Mouse (Mus musculus): ENCODE data around the gene Marf1. TPM values are rescaled to one million over a fixed set of nuclear protein-coding genes. Genes with fewer than 3 reads are reported as not detected.
"Not testable (repeated sequence)": the region's sequence is repeated elsewhere in the genome, so short reads cannot be mapped to it uniquely, and the experiment has no call there.

Gene Marf1
- polyA plus RNA-seq, 1 experiment from 2014 or later = 15.3 TPM

- under 1% methylated on average over 10 of the region's 10 CpGs for WGBS
Measured at GRCm38 (mm10) chr16:14159746-14160131, 3.4 kb downstream of the Marf1 start.

GRCm38 (mm10) chr16:14158936-14159745, 4.0 kb downstream of the Marf1 start:
- H3K4me2 ChIP-seq = peak overlapping the region; percentile 75
- peak overlapping the region; percentile 95 for H3K27ac ChIP-seq
- no peaks in the 10 kb centered on the region for H3K36me3 ChIP-seq (replicated peaks)
- WGBS = under 1% methylated on average over 44 of the region's 58 CpGs
- peaks cover 17% of the 10 kb centered on the region for H3K4me1 ChIP-seq
- peak overlapping the region; percentile 69 for H3K4me3 ChIP-seq (replicated peaks)
- H3K27me3 ChIP-seq = no peaks in the 10 kb centered on the region
- peak; percentile 94 for ATAC-seq (ENCODE audit: low FRiP score)
- no peaks in the 10 kb centered on the region for H3K9me3 ChIP-seq
- peak overlapping the region; percentile 70 for H3K9ac ChIP-seq

More at GRCm38 (mm10) chr16:14159746-14160131, 3.4 kb downstream of the Marf1 start:
- peak; percentile 10 for ATAC-seq (ENCODE audit: low FRiP score)
- H3K4me1 ChIP-seq = peaks cover 23% of the 10 kb centered on the region
- no peaks in the 10 kb centered on the region for H3K36me3 ChIP-seq (replicated peaks)
- H3K27me3 ChIP-seq = no peaks in the 10 kb centered on the region
- peak overlapping the region; percentile 61 for H3K9ac ChIP-seq
- no peaks in the 10 kb centered on the region for H3K9me3 ChIP-seq
- peak overlapping the region; percentile 69 for H3K4me3 ChIP-seq (replicated peaks)
- peak overlapping the region; percentile 75 for H3K4me2 ChIP-seq
- H3K27ac ChIP-seq = peak overlapping the region; percentile 95

- Histone ChIP-seq H3K27ac (peak overlapping the region; percentile 83), H3K4me1 (peaks cover 11% of the 10 kb centered on the region), H3K9ac (peak overlapping the region; percentile 70), H3K4me3 (replicated peaks) (peak overlapping the region; percentile 69), H3K9me3 (no peaks in the 10 kb centered on the region), H3K4me2 (peak overlapping the region; percentile 75), H3K27me3 (no peaks in the 10 kb centered on the region), H3K36me3 (replicated peaks) (0 out of 2 replicates have a peak, but pooled peaks cover 2% of the 10 kb centered on the region)
- ATAC-seq (ENCODE audit: low FRiP score) = no peak
- whole genome bisulfite sequencing = 11% methylated on average over 7 of the region's 7 CpGs
Measured at GRCm38 (mm10) chr16:14158536-14158935, 4.6 kb downstream of the Marf1 start.

- Histone ChIP-seq H3K4me2 (no peak overlapping the region), H3K27ac (no peak overlapping the region), H3K36me3 (replicated peaks) (peaks cover 20% of the 10 kb centered on the region), H3K4me3 (replicated peaks) (no peak overlapping the region), H3K9ac (no peak overlapping the region), H3K9me3 (no peaks in the 10 kb centered on the region), H3K4me1 (peaks cover 11% of the 10 kb centered on the region), H3K27me3 (no peaks in the 10 kb centered on the region)
- 92% methylated on average over 6 of the region's 6 CpGs for WGBS
- ATAC-seq (ENCODE audit: low FRiP score) = no peak
Measured at GRCm38 (mm10) chr16:14156312-14156711, 6.8 kb downstream of the Marf1 start.

- ATAC-seq (ENCODE audit: low FRiP score); H3K27me3 ChIP-seq: not testable (repeated sequence)
- 96% methylated on average over 1 of the region's 2 CpGs for WGBS
Measured at GRCm38 (mm10) chr16:14155638-14156037, 7.5 kb downstream of the Marf1 start.

GRCm38 (mm10) chr16:14151718-14152117, 11.4 kb downstream of the Marf1 start:
- Histone ChIP-seq H3K4me3 (replicated peaks) (no peak overlapping the region), H3K36me3 (replicated peaks) (peaks cover 48% of the 10 kb centered on the region), H3K9ac (no peak overlapping the region), H3K4me1 (no peaks in the 10 kb centered on the region), H3K9me3 (no peaks in the 10 kb centered on the region), H3K27me3 (no peaks in the 10 kb centered on the region), H3K27ac (no peak overlapping the region), H3K4me2 (no peak overlapping the region)
- 95% methylated on average over 4 of the region's 4 CpGs for WGBS
- ATAC-seq (ENCODE audit: low FRiP score) = no peak

More at GRCm38 (mm10) chr16:14155638-14156037, 7.5 kb downstream of the Marf1 start:
- not testable (repeated sequence) for H3K9me3 ChIP-seq; H3K27ac ChIP-seq; H3K9ac ChIP-seq; H3K4me2 ChIP-seq; H3K4me3 ChIP-seq (replicated peaks)
- H3K36me3 ChIP-seq (replicated peaks) = peaks cover 27% of the 10 kb centered on the region
- H3K4me1 ChIP-seq = peaks cover 11% of the 10 kb centered on the region

GRCm38 (mm10) chr16:14147712-14148111, 15.4 kb downstream of the Marf1 start:
- H3K4me1 ChIP-seq = no peaks in the 10 kb centered on the region
- no peak overlapping the region for H3K4me3 ChIP-seq (replicated peaks)
- no peak overlapping the region for H3K9ac ChIP-seq
- H3K9me3 ChIP-seq = no peaks in the 10 kb centered on the region
- no peak overlapping the region for H3K4me2 ChIP-seq
- no peak overlapping the region for H3K27ac ChIP-seq
- H3K36me3 ChIP-seq (replicated peaks) = peaks cover 74% of the 10 kb centered on the region
- no peaks in the 10 kb centered on the region for H3K27me3 ChIP-seq
- no peak for ATAC-seq (ENCODE audit: low FRiP score)

GRCm38 (mm10) chr16:14143298-14143697, 19.9 kb downstream of the Marf1 start:
- no peaks in the 10 kb centered on the region for H3K27me3 ChIP-seq
- no peaks in the 10 kb centered on the region for H3K9me3 ChIP-seq
- no peak overlapping the region for H3K4me3 ChIP-seq (replicated peaks)
- H3K27ac ChIP-seq = no peak overlapping the region
- no peak overlapping the region for H3K4me2 ChIP-seq
- H3K36me3 ChIP-seq (replicated peaks) = peaks cover 83% of the 10 kb centered on the region
- no peak for ATAC-seq (ENCODE audit: low FRiP score)
- H3K4me1 ChIP-seq = no peaks in the 10 kb centered on the region
- no peak overlapping the region for H3K9ac ChIP-seq
- WGBS = 91% methylated on average over 3 of the region's 3 CpGs

- Histone ChIP-seq H3K4me2 (no peak overlapping the region), H3K9me3 (no peaks in the 10 kb centered on the region), H3K36me3 (replicated peaks) (peaks cover 85% of the 10 kb centered on the region), H3K4me1 (no peaks in the 10 kb centered on the region), H3K9ac (no peak overlapping the region), H3K27me3 (no peaks in the 10 kb centered on the region), H3K27ac (no peak overlapping the region), H3K4me3 (replicated peaks) (no peak overlapping the region)
- ATAC-seq (ENCODE audit: low FRiP score) = no peak
Measured at GRCm38 (mm10) chr16:14139106-14139505, 24.0 kb downstream of the Marf1 start.

GRCm38 (mm10) chr16:14137976-14138561, 25.1 kb downstream of the Marf1 start:
- no peaks in the 10 kb centered on the region for H3K4me1 ChIP-seq
- H3K4me2 ChIP-seq = no peak overlapping the region
- H3K27me3 ChIP-seq = no peaks in the 10 kb centered on the region
- 81% methylated on average over 1 of the region's 1 CpGs for WGBS
- H3K27ac ChIP-seq = no peak overlapping the region
- H3K4me3 ChIP-seq (replicated peaks) = no peak overlapping the region
- H3K36me3 ChIP-seq (replicated peaks) = peaks cover 83% of the 10 kb centered on the region
- H3K9ac ChIP-seq = no peak overlapping the region
- no peaks in the 10 kb centered on the region for H3K9me3 ChIP-seq
- no peak for ATAC-seq (ENCODE audit: low FRiP score)

GRCm38 (mm10) chr16:14135014-14135413, 28.1 kb downstream of the Marf1 start:
- WGBS = 85% methylated on average over 2 of the region's 2 CpGs
- Histone ChIP-seq H3K27ac (no peak overlapping the region), H3K9me3 (no peaks in the 10 kb centered on the region), H3K9ac (no peak overlapping the region), H3K36me3 (replicated peaks) (peaks cover 85% of the 10 kb centered on the region), H3K4me3 (replicated peaks) (no peak overlapping the region), H3K27me3 (no peaks in the 10 kb centered on the region), H3K4me1 (no peaks in the 10 kb centered on the region), H3K4me2 (no peak overlapping the region)
- no peak for ATAC-seq (ENCODE audit: low FRiP score)

GRCm38 (mm10) chr16:14131838-14132237, 31.3 kb downstream of the Marf1 start:
- no peak overlapping the region for H3K9ac ChIP-seq
- H3K27ac ChIP-seq = no peak overlapping the region
- H3K4me3 ChIP-seq (replicated peaks) = no peak overlapping the region
- H3K27me3 ChIP-seq = no peaks in the 10 kb centered on the region
- WGBS = 89% methylated on average over 5 of the region's 5 CpGs
- ATAC-seq (ENCODE audit: low FRiP score) = no peak
- H3K9me3 ChIP-seq = no peaks in the 10 kb centered on the region
- H3K4me1 ChIP-seq = no peaks in the 10 kb centered on the region
- no peak overlapping the region for H3K4me2 ChIP-seq
- H3K36me3 ChIP-seq (replicated peaks) = peaks cover 89% of the 10 kb centered on the region

- no peak overlapping the region for H3K4me3 ChIP-seq (replicated peaks)
- H3K9me3 ChIP-seq = no peaks in the 10 kb centered on the region
- H3K36me3 ChIP-seq (replicated peaks) = peaks cover 88% of the 10 kb centered on the region
- H3K27ac ChIP-seq = no peak overlapping the region
- 87% methylated on average over 3 of the region's 3 CpGs for WGBS
- no peak for ATAC-seq (ENCODE audit: low FRiP score)
- H3K4me2 ChIP-seq = no peak overlapping the region
- H3K9ac ChIP-seq = no peak overlapping the region
- no peaks in the 10 kb centered on the region for H3K4me1 ChIP-seq
- H3K27me3 ChIP-seq = no peaks in the 10 kb centered on the region
Measured at GRCm38 (mm10) chr16:14131376-14131775, 31.8 kb downstream of the Marf1 start.
